Mouse (Mus musculus) kidney, adult 9 months (tissue): ENCODE results near the gene Kcnk6.

Experiments
- DNase-seq: peaks from one replicate; pipeline ENCODE4 v3.0.0; 2022

The Kcnk6 gene

DNA sequence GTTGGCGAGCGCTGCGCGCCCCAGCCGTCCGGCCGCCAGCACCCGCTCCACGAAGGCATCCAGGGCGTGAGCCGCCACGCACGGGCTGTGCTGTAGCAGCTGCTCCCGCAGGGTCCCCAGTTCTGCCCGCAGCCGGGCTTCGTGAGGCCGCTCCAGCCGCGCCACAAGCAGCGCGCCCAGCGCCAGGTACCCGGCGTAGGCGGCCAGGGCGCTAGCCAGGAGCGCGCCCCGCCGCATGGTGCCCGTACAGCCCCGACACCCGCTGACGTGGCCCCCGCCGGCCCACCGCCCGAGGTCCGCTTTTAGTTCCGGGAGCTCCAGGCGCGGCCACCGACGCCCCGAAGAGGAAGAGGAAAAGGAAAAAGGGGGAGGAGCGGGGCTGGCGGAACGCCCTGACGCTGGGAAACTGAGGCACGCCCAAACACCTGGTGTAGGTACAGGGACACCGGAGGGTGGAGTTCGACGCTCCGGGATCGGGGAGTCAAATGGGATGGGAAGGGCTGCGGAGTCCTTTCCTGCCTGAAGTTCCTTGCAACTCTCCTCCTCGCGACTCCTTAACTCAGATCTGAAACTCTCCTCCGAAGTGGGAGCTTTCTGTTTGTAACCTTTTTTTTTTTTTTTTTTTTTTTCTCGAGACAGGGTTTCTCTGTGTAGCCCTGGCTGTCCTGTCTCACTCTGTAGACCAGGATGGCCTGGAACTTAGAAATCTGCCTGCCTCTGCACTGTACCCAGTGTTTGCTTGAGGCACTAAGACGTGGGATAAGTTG lies at the start of gene Kcnk6:
Kcnk6 (minus strand) TSS at position 269 of the 767 bp plus-strand sequence.
- no peak for DNase-seq

DNA sequence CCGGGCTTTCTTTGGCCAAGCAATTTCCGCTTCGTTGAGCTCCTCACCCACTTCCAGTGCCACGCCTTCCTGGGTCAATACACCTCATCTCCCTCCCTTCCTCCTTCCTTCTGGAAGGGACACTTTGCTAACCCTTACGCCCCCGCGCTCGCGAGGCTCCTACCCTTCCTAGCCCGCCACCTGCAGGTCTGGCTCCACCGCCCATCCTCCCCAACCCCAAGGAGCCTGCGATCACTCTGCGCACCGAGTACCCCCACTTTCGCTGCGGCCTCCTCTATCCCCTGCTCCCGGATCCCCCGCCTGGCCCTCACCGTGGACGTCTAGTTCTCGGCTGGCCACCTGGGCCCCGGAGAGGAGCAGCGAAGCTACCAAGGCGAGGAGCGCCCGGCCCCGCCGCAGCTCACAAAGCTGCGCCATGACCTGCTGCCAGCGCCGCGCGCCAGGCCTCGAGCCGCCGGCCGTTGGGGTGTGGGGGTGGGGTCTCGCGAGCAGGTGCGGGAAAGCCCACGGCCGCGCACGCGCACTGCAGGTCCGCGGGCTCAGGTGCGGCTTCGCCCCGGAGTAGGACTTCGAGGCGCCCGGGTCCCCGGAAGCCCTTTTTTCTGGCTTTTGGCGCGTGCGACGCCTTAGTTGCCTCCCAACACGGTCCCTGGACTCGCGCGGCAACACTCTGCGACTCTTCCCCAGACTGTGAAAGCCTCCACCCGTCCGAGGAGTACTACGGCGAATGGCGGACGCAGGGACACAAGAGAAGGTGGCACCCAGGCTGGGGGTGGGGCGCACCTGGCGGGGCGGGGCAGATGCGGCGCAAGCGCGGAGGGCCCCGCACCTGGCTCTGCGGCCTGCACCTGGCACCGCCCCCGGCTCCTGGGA lies 49.1 kb upstream of the Kcnk6 start, which contains the start of gene Spint2:
Spint2 (minus strand) TSS at position 712 of the 873 bp plus-strand sequence.
- peak; percentile 95 for DNase-seq

DNA sequence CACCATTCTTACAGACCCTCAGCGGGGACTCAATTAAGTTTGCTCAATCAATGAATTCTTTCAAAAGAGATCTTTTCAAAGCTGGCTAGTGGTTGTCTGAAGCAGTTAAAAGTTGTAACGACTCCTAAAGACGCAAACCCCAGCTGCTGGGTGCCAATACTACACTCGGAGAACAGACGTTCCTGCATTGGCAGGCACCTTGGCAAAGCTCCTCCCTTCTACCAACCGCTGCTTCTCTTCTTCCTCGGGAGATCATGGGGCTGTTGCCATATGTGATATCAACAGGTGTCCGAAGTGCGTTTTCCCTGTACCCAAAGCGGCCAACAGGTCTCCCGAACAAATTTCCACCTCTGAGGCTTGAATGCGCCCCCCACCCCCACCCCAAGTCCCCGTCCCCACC lies 48.5 kb upstream of the Kcnk6 start:
- DNase-seq = peak; percentile 54

DNA sequence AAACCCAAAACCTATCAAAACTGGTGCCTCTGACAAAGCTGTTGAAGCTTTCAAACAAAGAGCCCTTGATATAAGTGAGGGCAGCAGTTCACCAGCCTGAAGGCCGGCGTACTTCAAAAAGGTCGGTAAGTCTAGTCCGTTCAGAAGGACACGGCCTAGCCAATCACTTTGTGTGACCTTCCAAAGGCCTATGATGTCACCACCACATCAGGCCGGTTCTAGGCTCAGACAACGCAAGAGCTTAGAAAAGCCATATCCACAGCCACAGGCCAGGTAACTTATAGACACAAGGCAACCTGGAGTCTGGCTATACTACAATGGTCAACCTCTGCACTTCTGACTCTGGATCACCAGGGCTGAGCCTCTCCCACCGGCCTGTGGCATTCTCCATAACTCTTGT lies 47.6 kb upstream of the Kcnk6 start:
- DNase-seq = peak; percentile 49

DNA sequence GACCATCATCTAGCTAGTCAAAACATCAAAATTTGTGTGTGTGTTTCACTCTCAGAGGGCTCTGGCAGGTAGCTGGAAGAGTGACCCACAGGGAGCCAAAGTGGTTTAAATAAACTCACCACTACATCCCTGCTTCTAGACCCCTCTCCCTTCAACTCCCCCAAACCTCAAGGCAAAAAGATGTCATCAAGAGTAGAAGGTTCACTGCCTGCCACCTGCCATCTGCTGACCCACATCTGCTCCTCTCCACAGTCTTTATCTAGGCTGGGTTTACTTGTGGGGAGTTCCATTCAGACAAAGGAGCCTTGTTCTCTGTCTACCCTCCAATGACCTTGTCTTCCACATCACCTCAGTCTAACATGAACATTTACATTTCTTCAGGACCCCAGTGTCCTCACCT lies 46.9 kb upstream of the Kcnk6 start:
- DNase-seq = no peak

DNA sequence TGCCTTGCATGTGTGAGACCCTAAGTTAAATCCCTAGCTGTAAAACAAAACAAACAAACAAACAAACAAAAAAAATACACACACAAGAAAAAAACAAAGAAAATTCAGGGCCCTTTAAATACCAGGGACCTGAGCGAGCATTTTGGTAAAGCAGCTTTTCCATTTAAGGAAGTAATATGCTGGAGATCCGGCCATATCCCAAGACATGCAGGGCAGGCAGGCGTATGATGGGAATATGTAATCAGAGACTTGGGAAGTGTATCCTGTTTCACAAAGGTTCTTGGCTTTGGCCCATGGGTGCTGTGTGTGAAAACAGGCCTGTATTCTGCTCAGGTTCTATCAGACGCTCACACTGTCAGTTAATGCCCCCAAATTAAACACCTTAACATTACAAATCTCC lies 45.2 kb upstream of the Kcnk6 start:
- no peak for DNase-seq

GRCm38 (mm10) chr7:29276715-29277114 lies 44.4 kb upstream of the Kcnk6 start:
- DNase-seq = peak; percentile 84

DNA sequence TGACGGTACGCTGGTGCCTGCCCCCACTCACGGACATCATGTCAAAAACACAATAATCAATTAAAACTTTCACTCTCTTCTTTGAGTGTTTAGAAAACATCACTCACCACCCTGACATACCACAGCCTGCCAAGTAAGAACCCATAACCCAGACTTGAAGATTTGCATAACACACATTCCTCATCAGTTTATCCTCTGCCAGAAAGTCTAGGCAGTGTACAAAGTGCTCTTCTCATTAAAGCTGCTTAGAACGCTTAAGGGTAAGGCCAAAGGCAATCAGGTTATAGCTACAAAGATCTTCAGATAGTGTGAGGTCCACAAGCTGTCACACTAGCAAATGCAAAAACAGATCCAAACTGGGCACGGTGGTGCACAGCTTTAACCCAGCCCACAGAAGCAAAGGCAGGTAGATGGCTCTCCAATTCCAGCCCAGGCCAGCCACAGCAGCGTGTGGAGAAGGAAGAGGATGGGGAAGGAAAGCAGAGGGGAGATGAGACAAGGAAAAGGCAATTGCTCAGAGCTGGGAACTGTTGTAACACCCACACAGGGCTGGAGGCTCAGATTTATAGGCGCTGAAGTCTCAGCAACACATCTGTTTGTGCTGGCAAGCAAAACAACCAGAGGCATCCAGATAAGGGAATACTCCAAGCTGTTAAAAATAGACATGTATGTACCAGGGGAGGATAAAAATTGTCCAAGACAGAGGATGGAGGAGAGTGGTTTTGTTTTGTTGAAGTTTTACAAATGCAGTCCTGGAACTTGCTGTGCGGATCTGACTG lies 39.6 kb upstream of the Kcnk6 start:
- DNase-seq = peak; percentile 64

DNA sequence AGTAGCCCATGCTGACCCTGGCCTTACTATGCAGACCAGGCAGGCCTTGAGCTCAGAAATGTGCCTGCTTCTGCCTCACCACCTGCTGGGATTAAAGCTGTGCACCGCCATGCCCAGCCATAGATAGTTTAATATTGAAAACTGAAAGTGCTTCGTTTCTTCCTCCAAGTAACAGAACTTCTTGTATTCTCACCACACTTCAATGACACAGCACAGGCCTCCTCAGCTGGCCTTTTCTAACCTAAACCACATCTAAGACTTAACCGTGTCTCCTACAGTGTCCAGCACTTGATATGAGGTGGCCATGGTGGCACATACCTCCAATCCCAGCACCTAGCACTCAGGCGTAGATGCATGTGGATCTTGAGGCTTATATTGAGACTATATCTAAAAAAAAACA lies 38.1 kb upstream of the Kcnk6 start:
- no peak for DNase-seq

DNA sequence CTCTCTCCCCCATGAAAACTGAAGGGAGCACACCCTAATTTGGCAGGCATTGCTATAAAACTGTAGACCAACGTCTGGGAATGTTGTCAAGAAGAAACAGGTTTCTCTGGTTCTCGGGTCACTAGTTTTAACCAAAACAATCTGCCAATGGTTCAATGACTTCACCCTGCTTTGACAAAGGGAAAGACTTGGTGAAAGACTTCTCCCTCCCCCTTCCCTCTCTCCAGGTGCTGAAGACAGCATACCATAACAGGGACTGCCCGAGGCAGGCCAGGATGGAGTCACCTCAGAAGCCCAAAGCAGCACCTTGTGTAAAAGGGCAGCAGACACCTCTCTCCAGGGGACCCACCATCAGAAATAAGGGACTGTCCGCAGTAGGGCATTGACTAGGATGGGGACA lies 34.6 kb upstream of the Kcnk6 start:
- peak; percentile 89 for DNase-seq

GRCm38 (mm10) chr7:29265636-29266035 lies 33.3 kb upstream of the Kcnk6 start:
- no peak for DNase-seq

GRCm38 (mm10) chr7:29263831-29264230 lies 31.5 kb upstream of the Kcnk6 start:
- no peak for DNase-seq

DNA sequence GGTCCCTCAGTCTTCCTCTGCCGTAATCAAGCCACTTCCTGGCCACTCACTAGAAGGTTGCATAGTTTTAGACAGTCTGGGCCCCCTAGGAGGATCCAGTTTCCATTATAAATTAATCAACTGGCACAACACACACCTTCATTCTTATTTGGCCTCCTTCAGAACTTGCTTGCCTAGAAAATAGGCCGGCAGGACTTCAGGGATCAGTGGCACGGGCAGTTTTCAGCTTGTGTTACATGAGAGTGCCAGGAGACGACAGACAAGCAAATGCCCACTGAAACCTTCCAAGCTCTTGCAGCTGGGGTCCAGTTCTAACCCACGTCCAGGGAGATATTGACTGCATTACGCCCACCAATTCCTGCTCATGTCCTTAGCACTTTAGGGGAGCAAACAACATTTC lies 29.8 kb upstream of the Kcnk6 start:
- peak; percentile 82 for DNase-seq

- no peak for DNase-seq
Measured at GRCm38 (mm10) chr7:29259781-29260730, 27.7 kb upstream of the Kcnk6 start.

DNA sequence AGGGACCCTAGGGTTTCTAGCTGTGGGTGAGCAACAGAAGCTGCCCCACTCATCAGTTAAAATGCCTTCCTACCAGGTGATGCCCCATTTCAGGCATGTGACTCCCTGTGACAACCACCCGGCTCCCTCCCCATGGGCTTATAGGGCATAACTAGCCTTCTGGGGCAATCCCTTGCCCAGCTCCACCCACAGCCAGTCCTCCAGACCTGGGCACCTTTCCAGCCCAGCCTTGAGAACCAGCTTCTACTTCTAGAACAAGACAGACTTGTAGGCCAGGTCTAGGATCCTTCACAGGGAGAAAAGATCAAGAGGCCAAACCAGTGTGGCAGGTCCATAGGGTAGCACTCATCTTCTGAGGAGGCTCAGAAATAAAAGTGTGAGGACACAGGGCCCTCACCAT lies 25.1 kb upstream of the Kcnk6 start:
- peak; percentile 84 for DNase-seq

DNA sequence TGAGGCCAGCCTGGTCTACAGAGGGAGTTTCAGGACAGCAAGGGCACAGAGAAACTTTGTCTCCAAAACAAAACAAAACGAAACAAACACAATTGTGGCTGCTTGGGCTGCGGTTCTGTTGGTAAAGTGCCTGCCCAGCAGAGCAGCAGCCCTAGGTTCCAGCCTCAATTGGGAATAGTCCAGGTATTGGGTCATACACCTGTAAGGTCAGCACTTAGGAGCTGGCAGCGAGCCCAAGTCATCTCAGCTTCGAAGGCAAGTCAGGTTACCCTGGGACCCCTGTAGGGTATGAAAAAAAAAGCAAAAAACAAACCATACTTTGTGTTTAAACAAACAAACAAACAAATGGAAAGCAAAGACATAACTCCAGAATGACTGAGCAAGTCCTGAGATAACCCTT lies 23.6 kb upstream of the Kcnk6 start:
- no peak for DNase-seq

DNA sequence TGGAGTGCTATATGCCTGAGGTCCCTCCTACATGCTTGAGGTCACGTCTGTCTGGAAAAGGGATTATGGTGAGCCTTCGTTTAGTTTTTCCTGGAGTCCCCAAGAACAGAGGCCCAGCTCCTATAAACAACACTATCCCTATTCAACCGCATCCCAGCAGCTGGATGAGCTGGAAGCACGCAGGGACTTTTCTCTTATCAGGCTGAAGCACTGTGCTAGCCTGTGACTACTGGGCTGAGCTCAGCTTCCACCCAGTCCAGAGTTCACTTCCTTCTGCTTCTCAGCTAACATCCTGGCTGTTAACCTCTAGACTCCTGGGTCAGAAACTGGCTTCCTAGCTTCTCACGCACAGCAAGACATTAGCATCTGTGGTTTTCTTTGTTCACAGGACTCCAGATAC lies 21.5 kb upstream of the Kcnk6 start:
- DNase-seq = peak; percentile 75

DNA sequence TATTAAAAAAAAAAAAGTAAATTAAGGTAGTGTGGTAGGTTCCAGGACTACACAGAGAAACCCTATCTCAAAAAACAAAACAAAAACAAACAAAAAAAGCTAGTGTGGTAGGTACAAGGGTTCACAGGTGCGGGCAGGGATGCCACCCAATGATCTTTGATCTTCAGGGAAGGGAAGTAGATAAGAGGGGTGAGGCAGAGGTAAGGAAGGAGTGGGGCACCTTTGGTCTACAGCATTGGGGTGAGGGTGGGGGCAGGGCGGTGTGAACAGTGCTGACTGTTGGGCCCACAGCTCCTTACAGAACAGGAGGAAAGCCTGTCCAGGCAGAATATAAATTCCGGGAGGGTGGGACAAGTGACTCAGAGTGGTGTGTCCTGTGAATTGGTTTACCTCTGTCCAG lies 18.9 kb upstream of the Kcnk6 start:
- DNase-seq = no peak

- peak; percentile 78 for DNase-seq
Measured at GRCm38 (mm10) chr7:29248261-29248841, 16.0 kb upstream of the Kcnk6 start, which contains the start of gene 2200002D01Rik. 2200002D01Rik (minus strand) TSS chr7:29248466.

DNA sequence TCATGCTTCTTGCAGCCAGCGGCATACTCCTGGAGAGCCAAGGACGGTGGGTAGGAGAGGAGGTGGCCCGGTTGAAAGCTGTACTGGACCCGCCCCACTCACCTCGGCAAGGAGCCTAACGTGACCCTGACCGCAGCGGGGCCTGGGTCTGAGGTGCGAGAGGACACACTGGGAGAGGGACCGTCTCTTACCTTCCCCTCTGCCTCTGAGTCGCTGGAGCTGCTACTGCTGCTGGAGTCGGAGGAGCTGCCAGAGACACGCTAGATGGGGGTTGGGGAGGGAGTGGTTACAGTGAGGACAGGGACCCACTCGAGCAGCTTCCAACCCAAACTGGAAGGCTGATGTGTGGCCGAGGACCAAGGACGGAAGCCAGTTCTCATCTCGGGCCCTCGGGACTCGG lies 15.4 kb upstream of the Kcnk6 start:
- DNase-seq = no peak

- peak; percentile 85 for DNase-seq
Measured at GRCm38 (mm10) chr7:29247314-29247700, 15.0 kb upstream of the Kcnk6 start.
